ENCODE assay signal across 21 mouse cellular contexts in the genomic region with DNA sequence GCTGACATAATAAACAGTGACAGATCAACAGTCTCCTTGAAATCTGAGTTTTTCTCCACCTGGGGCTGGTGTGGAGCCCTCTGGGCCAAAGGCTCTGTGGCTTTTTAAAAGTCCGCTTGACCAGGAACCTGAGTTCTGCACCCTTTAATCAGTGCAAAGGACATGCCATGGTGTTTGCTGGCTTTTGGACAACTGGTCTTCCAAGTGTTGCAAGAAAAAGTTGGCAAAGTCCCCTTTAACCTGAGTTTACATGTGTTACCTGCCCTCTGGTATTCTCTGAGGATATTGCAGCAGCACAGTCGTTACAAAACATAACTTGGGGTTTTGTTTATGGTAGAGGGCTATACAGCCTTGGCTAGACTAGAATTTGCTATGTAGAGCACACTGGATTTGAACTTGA. TPM values are rescaled to one million over a fixed set of nuclear protein-coding genes. Genes with fewer than 3 reads are reported as not detected.
DNase-seq lines count a peak whose midpoint lies in the region; ATAC-seq and TF ChIP-seq lines count a peak whose summit lies in the region.
"Had no signal": no experiment of that assay in that cellular context is flagged by ENCODE, and none has a peak within 500 bp of the region (broad histone marks: within the 10 kb centered on the region; RNA-seq: fewer than 3 reads in every experiment).

No protein-coding gene starts in this region.

- H3K4me3 ChIP-seq in kidney, adult 2 months (ENCODE audit: insufficient read depth, low read depth, low read length) = no peak overlapping the region
- no peak overlapping the region for H3K4me3 ChIP-seq in liver, postnatal 0 days (ENCODE audit: low read depth, low read length)
- H3K4me3 ChIP-seq: embryonic facial prominence, embryonic 13.5 days; embryonic facial prominence, embryonic 15.5 days; erythroblast, embryonic 14.5 days; forebrain, embryonic 10.5 days; forebrain, embryonic 12.5 days had no signal

- 62% methylated on average over 2 of the region's 2 CpGs for WGBS in kidney, adult 2 months
- 54% methylated on average over 2 of the region's 2 CpGs for WGBS in liver, postnatal 0 days (ENCODE audit: insufficient replicate concordance)

- peak; percentile 46 for DNase-seq in kidney, adult 2 months
- DNase-seq in kidney, adult 9 months = no peak
- DNase-seq in liver, postnatal 0 days = peak; percentile 31
- DNase-seq in liver = no peak
- DNase-seq in lung, postnatal 4 days = no peak
- DNase-seq: adrenal gland, adult 2 months; adrenal gland, postnatal 10 days; adrenal gland, postnatal 25 days; cerebellum, adult 11 months; cerebellum, adult 8-10 months; cerebellum, adult 9-11 months; cerebellum, postnatal 14 days; cerebellum, postnatal 36 days; embryo, embryonic 11 days had no signal

- no peaks in the 10 kb centered on the region for H3K27me3 ChIP-seq in kidney, adult 2 months (replicated peaks; ENCODE audit: control insufficient read depth, insufficient read depth, low read length)
- H3K27me3 ChIP-seq in liver, postnatal 0 days (ENCODE audit: insufficient read depth, low read length) = peaks cover 11% of the 10 kb centered on the region

- H3K4me1 ChIP-seq in kidney, adult 2 months (ENCODE audit: control insufficient read depth, insufficient read depth, low read length) = 0 out of 2 replicates have a peak, but pooled peaks cover 7% of the 10 kb centered on the region
- peaks cover 5% of the 10 kb centered on the region; the same call in 1 of the 2 replicates for H3K4me1 ChIP-seq in liver, postnatal 0 days (ENCODE audit: insufficient read depth)
- H3K4me1 ChIP-seq: forebrain, embryonic 12.5 days had no signal

- no peak overlapping the region for H3K27ac ChIP-seq in kidney, adult 2 months (ENCODE audit: insufficient read depth, low read depth, low read length)
- peak overlapping the region; percentile 82 for H3K27ac ChIP-seq in liver, postnatal 0 days (ENCODE audit: low read depth)
- H3K27ac ChIP-seq: embryonic facial prominence, embryonic 13.5 days; embryonic facial prominence, embryonic 15.5 days; forebrain, embryonic 10.5 days; forebrain, embryonic 12.5 days had no signal

- peak; percentile 87 for TF ChIP-seq EP300 in liver, postnatal 0 days (IDR thresholded peaks at IDR 0.05; ENCODE audit: low read depth)

- H3K36me3 ChIP-seq in kidney, adult 2 months (ENCODE audit: control insufficient read depth, insufficient read depth, low read length) = peaks cover 2% of the 10 kb centered on the region; the same call in 1 of the 2 replicates
- H3K36me3 ChIP-seq in liver, postnatal 0 days (replicated peaks; ENCODE audit: insufficient read depth, low read length) = peaks cover 58% of the 10 kb centered on the region

- no peak for TF ChIP-seq CTCF in kidney, adult 2 months (conservative IDR thresholded peaks at IDR 0.05; ENCODE audit: insufficient read depth, insufficient read length, low read depth, low read length)
- no peak for TF ChIP-seq CTCF in liver, postnatal 0 days (IDR thresholded peaks at IDR 0.05; ENCODE audit: low read depth)

- no peak for TF ChIP-seq POLR2A in kidney, adult 2 months (IDR thresholded peaks at IDR 0.05; ENCODE audit: low read depth, low read length)

- H3K9ac ChIP-seq in liver, postnatal 0 days (replicated peaks) = no peak overlapping the region
- H3K9ac ChIP-seq: embryonic facial prominence, embryonic 13.5 days; embryonic facial prominence, embryonic 15.5 days; forebrain, embryonic 12.5 days had no signal

- H3K4me2 ChIP-seq in liver, postnatal 0 days (ENCODE audit: low read depth, low read length) = no peak overlapping the region
- H3K4me2 ChIP-seq: embryonic facial prominence, embryonic 13.5 days; embryonic facial prominence, embryonic 15.5 days; forebrain, embryonic 12.5 days had no signal

- peak; percentile 12 for ATAC-seq in liver, postnatal 0 days
- ATAC-seq: forebrain, embryonic 14.5 days; forebrain, embryonic 16.5 days had no signal

- H3K9me3 ChIP-seq in liver, postnatal 0 days (ENCODE audit: low read length) = no peaks in the 10 kb centered on the region
- H3K9me3 ChIP-seq: embryonic facial prominence, embryonic 13.5 days; embryonic facial prominence, embryonic 15.5 days; forebrain, embryonic 10.5 days; forebrain, embryonic 12.5 days had no signal

RNA-seq across cellular contexts. Expression of a gene that starts 6.3 kb away (rescaled TPM):
- polyA plus RNA-seq in kidney, adult 2 months (2012; rRNA removed) = 31.0 and 34.3 TPM in 2 replicates
- 24.0 and 26.7 TPM in 2 replicates for polyA plus RNA-seq in liver, postnatal 0 days (2015; fragmentation: Nextera tagmentation; extraction: Ambion mirVana)

RNA-seq across cellular contexts. Expression of a gene that starts 19.7 kb away (rescaled TPM):
- polyA plus RNA-seq in kidney, adult 2 months (2012; rRNA removed) = 9.4 and 10.2 TPM in 2 replicates
- polyA plus RNA-seq in liver, postnatal 0 days (2015; fragmentation: Nextera tagmentation; extraction: Ambion mirVana) = 7.2 and 7.7 TPM in 2 replicates

RNA-seq across cellular contexts. Expression of a gene that starts 38.2 kb away (rescaled TPM):
- polyA plus RNA-seq in kidney, adult 2 months (2012; rRNA removed) = 8.2 and 9.8 TPM in 2 replicates
- 2.6 and 3.2 TPM in 2 replicates for polyA plus RNA-seq in liver, postnatal 0 days (2015; fragmentation: Nextera tagmentation; extraction: Ambion mirVana)

Comparison
In these comparisons a context has a peak if more than half of its experiments do, and no peak if none do; other contexts are left out.
1. DNase-seq: peak in kidney, adult 2 months (single experiment) and liver, postnatal 0 days (single experiment); none in kidney, adult 9 months (single experiment), liver (single experiment) and lung, postnatal 4 days (0 of 2).